Mouse (Mus musculus) limb, embryonic 15.5 days (tissue): ENCODE measurements at regions not wholly inside any gene's neighbourhood (a gene's known extent, or its start where the extent isn't known, plus 50 kb on each side); places are given as distances from the start of the nearest gene placed in this dataset.

Source experiments
- ATAC-seq: fragments of 200-750 bp; cut with Nextera tagmentation; 2 replicates; pipeline ENCODE4 v1.8.0; 2017; ENCODE audit warnings: low read depth, moderate TSS enrichment; ENCODE audit not compliant: insufficient number of reproducible peaks, low FRiP score, low TSS enrichment
- H3K27ac ChIP-seq: fragments of 300-500 bp; sonication (generic); 2 replicates; pipeline ENCODE4 v1.5.1; 2015; ENCODE audit warnings: moderate library complexity, mild to moderate bottlenecking, inconsistent platforms
- H3K27me3 ChIP-seq: fragments of 300-500 bp; sonication (generic); 2 replicates; pipeline ENCODE4 v1.6.1; 2015; ENCODE audit warnings: inconsistent platforms
- H3K36me3 ChIP-seq: fragments of 300-500 bp; sonication (generic); 2 replicates; pipeline ENCODE4 v1.6.1; 2015; ENCODE audit warnings: inconsistent platforms
- H3K4me1 ChIP-seq: fragments of 300-500 bp; sonication (generic); 2 replicates; pipeline ENCODE4 v1.6.1; 2015; ENCODE audit warnings: inconsistent platforms
- H3K4me2 ChIP-seq: fragments of 300-500 bp; sonication (generic); 2 replicates; pipeline ENCODE4 v1.6.1; 2015; ENCODE audit warnings: mild to moderate bottlenecking, inconsistent platforms
- H3K4me3 ChIP-seq: fragments of 300-500 bp; sonication (generic); 2 replicates; pipeline ENCODE4 v1.5.1; 2015; ENCODE audit warnings: mild to moderate bottlenecking, inconsistent platforms
- H3K9ac ChIP-seq: fragments of 300-500 bp; sonication (generic); 2 replicates; pipeline ENCODE4 v1.6.1; 2015; ENCODE audit warnings: inconsistent platforms
- H3K9me3 ChIP-seq: fragments of 300-500 bp; sonication (generic); 2 replicates; pipeline ENCODE4 v1.6.1; 2016; ENCODE audit warnings: inconsistent platforms
- WGBS: fragments of 180-500 bp; shearing (Covaris S2); methylation state at CpG from one replicate; pipeline ENCODE4 v1.1.7; 2015; 5-methylcytosine and 5-hydroxymethylcytosine counted together

DNA sequence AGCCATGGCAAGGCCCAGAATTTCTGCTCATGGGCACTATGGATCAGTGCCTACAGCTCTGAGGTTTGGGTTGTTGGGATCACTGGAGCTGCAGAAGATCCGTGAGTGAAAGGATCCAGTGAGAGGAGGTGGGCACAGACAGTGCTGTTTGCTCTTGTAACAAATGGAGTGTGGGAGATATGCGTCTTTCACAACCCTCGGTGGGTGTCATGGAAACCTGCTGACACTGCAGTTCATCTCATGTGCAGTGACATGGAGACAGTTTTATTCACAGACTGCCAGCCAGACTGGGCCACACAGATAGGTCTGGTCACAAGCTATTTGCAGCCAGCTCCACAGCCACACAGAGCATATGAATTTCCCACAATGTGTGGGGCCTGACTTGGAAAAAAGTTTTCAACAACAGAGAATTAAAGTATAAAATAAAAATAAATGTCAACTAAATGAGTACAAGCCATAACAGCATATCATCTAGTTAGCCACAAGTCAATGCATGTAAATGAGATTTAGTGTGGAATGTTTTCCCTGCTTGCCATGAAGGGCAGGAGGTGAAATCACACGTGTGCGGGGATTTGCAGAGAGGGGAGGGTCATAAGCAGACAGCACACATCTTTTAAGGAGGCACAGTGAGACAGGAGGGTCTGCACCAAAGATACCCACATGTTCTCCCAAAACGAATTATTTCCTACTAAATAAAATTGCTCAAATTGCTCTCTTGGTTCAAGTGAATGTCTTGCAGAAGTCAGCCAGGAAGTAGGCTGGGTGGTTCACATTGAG, 124.8 kb upstream of the Pfn2 start:
- Histone ChIP-seq H3K27me3 (no peaks in the 10 kb centered on the region), H3K9ac (no peak overlapping the region), H3K27ac (no peak overlapping the region), H3K9me3 (no peaks in the 10 kb centered on the region), H3K4me3 (no peak overlapping the region), H3K4me2 (no peak overlapping the region), H3K4me1 (0 out of 2 replicates have a peak, but pooled peaks cover 13% of the 10 kb centered on the region), H3K36me3 (no peaks in the 10 kb centered on the region)
- 42% methylated on average over 6 of the region's 6 CpGs for WGBS
- no peak for ATAC-seq

DNA sequence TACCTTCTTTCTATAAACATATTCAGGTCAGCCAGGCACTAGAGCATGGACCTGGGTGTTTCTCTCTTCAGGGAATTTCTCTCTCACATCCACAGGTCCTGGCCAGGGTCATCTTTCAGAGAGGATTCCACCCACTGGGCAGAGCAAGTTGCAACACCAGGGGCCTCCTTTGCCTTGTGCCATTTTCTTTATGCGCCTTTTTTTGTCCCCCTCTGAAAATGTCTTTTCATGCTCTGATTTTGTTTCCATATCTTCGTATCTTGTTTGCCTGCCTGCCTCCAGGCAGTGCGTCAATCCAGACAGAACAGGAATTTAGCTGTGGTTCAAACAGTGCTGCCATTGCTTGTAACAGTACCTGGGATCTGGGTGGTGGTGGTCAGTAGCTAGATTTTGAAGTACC, 125.7 kb upstream of the Pfn2 start:
- Histone ChIP-seq H3K4me1 (0 out of 2 replicates have a peak, but pooled peaks cover 13% of the 10 kb centered on the region), H3K9me3 (no peaks in the 10 kb centered on the region), H3K4me2 (no peak overlapping the region), H3K4me3 (no peak overlapping the region), H3K36me3 (no peaks in the 10 kb centered on the region), H3K27me3 (no peaks in the 10 kb centered on the region), H3K9ac (no peak overlapping the region), H3K27ac (no peak overlapping the region)
- no peak for ATAC-seq
- WGBS: 63% methylated on average over 3 of the region's 3 CpGs

DNA sequence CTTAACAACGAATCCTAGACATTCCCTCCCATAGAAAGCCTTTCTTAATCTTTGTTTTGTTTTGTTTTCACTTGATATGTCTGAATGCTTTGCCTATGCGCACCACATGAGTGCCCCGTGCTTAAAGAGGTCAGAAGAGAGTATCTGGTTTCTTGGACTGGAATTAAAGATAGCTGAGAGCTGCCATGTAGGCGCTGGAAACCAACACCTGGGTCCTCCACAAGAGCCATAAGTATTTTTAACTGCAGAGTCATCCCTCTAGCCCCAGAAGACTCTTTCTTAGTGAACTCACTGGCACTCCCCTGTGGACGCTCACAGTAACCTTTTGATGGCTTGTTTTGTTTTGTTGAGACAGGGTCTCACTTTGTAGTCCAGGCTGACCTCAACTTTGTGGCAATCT, 127.5 kb upstream of the Pfn2 start:
- Histone ChIP-seq H3K4me1 (0 out of 2 replicates have a peak, but pooled peaks cover 13% of the 10 kb centered on the region), H3K27ac (no peak overlapping the region), H3K4me2 (no peak overlapping the region), H3K4me3 (no peak overlapping the region), H3K27me3 (no peaks in the 10 kb centered on the region), H3K36me3 (no peaks in the 10 kb centered on the region), H3K9me3 (no peaks in the 10 kb centered on the region), H3K9ac (no peak overlapping the region)
- WGBS: 76% methylated on average over 5 of the region's 5 CpGs
- ATAC-seq: no peak

DNA sequence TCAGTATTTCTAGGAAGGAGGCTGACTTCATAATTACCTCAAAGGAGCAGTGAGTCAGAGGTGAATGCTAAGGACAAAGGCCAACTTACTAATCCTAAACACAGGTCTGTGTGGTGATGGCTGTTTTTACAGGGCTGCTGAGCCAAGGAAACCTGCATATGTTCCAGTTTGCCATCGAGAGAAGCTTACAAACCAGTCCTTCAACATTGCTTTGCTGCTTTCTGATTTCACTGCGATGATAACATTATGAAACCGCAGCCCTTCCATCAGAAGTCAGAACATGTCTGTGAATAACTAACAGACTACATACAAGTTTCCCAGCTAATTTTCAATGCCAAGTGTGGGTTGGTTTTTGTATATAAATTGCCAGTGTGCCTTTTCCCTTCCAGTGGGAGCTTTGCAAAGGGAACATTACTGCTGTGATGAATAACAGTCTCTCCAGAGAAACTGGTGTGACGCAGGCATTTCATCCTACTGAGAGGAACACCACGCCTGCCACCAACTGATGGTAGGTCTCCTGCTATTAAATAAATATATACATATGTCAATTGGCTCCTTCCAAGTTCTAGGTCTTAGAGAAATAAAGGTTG, 128.9 kb upstream of the Pfn2 start:
- Histone ChIP-seq H3K4me1 (0 out of 2 replicates have a peak, but pooled peaks cover 13% of the 10 kb centered on the region), H3K36me3 (no peaks in the 10 kb centered on the region), H3K4me3 (no peak overlapping the region), H3K9ac (no peak overlapping the region), H3K27ac (0 out of 2 replicates have a peak overlapping the region, but pooled peaks have one; percentile 4), H3K27me3 (no peaks in the 10 kb centered on the region), H3K4me2 (no peak overlapping the region), H3K9me3 (no peaks in the 10 kb centered on the region)
- no peak for ATAC-seq
- 56% methylated on average over 5 of the region's 5 CpGs for WGBS

DNA sequence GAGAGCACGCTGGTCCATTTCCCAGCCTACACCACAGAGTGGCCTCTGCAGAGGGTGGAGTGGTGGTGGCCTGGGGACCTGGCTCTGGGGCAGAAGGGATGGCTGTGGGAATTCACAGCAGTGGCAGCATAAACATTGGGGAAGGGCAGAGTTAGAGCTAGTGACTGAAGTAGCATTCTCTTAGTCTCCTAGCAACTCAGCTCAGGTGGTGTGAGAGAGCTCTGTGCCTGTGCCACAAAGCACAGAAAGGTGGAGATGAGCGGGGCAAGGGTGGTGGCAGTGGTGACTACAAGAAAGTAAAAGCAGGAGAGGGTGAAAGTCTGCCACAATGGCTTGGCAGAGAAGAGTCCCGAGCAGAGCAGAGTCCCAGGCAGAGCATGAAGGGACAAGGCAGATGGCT, 140.3 kb upstream of the Pfn2 start:
- H3K27ac ChIP-seq: no peak overlapping the region
- H3K9ac ChIP-seq: no peak overlapping the region
- H3K4me2 ChIP-seq: no peak overlapping the region
- no peak for ATAC-seq
- H3K4me1 ChIP-seq: no peaks in the 10 kb centered on the region
- no peaks in the 10 kb centered on the region for H3K9me3 ChIP-seq
- H3K4me3 ChIP-seq: no peak overlapping the region
- H3K36me3 ChIP-seq: no peaks in the 10 kb centered on the region
- no peaks in the 10 kb centered on the region for H3K27me3 ChIP-seq
- WGBS: 79% methylated on average over 3 of the region's 3 CpGs

DNA sequence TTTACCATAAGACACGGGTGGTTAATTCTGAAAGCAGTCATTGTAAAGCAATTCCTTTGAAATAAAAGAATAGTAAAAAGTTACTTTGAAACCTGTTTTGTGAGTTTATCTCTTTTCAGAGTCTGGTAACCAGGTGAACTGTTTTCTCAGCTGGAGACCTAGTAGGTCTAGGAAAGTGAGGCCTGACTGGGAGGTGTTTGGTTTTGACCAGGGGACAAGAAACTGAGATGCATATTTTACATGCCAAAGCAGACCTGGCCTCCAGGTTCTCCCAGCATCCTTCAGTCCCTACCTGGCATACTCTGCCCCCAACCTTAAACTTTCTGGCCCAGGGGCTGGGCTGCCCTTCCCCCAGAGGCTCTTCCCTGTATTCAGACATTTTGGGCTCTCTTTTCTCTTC, 142.9 kb upstream of the Pfn2 start:
- Histone ChIP-seq H3K27ac (no peak overlapping the region), H3K27me3 (no peaks in the 10 kb centered on the region), H3K4me3 (no peak overlapping the region), H3K4me1 (no peaks in the 10 kb centered on the region), H3K9ac (no peak overlapping the region), H3K9me3 (no peaks in the 10 kb centered on the region), H3K4me2 (no peak overlapping the region), H3K36me3 (no peaks in the 10 kb centered on the region)
- ATAC-seq: no peak
- WGBS: 58% methylated on average over 1 of the region's 1 CpGs

DNA sequence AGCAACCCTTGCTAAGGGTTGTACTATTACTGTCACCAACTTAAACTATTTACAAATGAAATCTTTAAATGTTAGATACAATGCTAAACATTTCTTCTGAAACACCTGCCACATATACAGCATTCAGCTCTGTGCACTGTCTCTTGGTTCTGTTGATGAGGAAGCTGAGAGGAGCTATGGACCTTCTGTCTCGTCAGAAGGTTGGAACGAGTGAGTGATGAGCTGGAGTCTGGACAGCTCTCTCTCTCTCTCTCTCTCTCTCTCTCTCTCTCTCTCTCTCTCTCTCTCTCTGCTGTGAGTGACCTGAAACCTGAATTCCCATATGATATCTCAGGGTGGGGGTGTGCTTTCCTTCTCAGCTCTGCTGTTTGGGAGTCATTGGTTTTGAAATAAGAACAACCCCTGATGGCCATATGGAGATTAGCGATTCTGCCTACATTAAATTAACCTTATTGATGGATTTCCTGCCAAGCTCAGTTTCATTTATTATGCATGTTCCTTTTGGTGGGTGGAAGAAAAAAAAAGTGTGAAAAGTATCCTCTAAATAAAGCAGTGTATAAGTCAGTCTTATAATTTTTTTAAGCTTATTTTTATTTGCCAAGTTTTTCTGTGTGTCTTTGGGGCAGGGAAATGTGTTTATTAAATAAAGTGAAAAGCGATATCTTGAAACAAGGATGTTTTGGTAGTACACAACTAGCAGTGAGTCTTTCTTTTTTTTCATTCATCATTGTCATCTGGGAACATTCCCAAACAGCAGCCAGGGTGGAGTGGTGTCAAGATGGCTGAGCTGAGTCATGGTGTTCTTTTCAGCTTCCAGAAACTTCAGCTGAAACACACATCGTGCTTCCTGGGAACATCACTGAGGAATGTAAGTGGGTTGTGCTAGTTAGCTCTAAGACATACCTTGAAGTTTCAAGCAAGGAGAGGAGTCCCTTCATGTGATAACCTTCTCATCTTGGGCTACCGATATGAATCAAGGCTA, 150.5 kb upstream of the Pfn2 start:
- Histone ChIP-seq H3K36me3 (no peaks in the 10 kb centered on the region), H3K4me3 (no peak overlapping the region), H3K9me3 (no peaks in the 10 kb centered on the region), H3K4me1 (peaks cover 5% of the 10 kb centered on the region; the same call in 1 of the 2 replicates), H3K27ac (no peak overlapping the region), H3K27me3 (no peaks in the 10 kb centered on the region), H3K4me2 (no peak overlapping the region), H3K9ac (no peak overlapping the region)
- no peak for ATAC-seq
- WGBS: 73% methylated on average over 6 of the region's 6 CpGs

DNA sequence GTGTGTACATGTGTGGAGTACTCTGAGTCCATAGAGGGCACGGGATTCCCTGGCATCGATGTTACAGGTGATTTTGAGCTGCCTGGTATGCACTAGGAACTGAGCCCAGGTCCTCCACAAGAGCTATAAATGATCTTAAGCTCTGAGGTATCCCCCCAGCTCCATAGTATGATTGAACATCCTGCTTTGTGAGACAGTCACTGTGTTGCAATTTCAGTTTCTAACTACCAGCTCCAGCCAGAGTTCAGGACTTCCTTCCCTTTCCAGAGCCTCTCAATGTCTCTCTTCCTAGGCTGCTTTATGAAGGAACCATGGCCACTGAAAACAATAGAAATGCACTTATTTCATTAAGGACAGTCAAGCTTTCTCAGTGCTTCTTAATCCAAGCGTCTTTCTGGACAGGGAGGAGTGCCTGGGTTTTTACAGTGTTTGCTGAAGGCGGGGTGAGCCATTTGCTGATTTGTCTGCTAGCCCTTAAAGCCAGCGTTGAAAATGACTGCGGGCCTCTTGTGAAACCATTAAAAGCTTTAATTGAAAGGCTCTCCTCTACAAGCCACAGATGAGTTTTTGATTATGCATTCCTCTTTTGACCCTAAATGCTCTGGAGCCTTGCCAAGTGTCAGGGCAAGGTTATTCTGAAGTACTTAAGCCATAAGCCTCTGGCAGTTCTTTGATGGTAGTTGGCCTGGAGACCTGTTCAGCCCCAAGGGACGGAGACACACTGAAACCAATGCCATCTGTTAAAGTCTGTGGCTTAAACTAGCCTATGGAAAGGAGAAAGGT, 155.1 kb upstream of the Pfn2 start:
- Histone ChIP-seq H3K27ac (no peak overlapping the region), H3K4me1 (peaks cover 5% of the 10 kb centered on the region; the same call in 1 of the 2 replicates), H3K9me3 (no peaks in the 10 kb centered on the region), H3K4me2 (no peak overlapping the region), H3K27me3 (no peaks in the 10 kb centered on the region), H3K4me3 (no peak overlapping the region), H3K36me3 (no peaks in the 10 kb centered on the region), H3K9ac (no peak overlapping the region)
- WGBS: 28% methylated on average over 7 of the region's 7 CpGs
- no peak for ATAC-seq

DNA sequence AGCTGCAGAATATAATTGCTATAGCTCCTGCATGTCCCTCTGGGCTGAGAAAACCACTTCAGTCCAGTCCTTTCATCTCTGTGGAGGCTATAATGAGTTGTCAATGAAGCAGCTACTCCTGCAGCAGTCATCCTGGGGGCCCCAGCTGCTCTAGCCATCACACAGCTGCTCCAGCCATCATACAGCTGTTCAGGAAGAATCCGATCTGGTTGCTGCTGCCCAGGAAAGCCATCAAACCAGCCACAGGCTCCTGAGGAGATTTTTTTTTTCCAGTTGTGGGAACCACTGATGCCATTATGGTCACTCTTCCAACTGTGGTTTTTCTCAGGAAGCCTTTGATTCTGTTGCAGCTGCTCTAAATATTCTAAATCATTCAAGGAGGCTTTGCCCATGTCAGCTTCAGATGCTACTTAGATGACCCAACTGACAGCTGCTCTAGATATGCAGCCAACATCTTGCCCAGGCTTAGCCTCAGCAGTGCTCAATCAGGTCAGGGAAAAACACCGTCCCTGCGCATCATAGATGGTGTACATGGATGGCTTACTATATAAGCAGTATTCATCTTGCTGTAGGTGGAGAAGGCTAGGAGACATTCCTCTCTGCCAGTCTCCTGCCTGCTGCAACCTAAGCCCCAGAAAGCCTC, 177.0 kb upstream of the Pfn2 start:
- no peak for ATAC-seq
- H3K4me1 ChIP-seq: no peaks in the 10 kb centered on the region
- H3K36me3 ChIP-seq: no peaks in the 10 kb centered on the region
- H3K4me2 ChIP-seq: no peak overlapping the region
- H3K27me3 ChIP-seq: no peaks in the 10 kb centered on the region
- H3K4me3 ChIP-seq: no peak overlapping the region
- no peaks in the 10 kb centered on the region for H3K9me3 ChIP-seq
- WGBS: 55% methylated on average over 3 of the region's 3 CpGs
- H3K9ac ChIP-seq: no peak overlapping the region
- H3K27ac ChIP-seq: no peak overlapping the region

DNA sequence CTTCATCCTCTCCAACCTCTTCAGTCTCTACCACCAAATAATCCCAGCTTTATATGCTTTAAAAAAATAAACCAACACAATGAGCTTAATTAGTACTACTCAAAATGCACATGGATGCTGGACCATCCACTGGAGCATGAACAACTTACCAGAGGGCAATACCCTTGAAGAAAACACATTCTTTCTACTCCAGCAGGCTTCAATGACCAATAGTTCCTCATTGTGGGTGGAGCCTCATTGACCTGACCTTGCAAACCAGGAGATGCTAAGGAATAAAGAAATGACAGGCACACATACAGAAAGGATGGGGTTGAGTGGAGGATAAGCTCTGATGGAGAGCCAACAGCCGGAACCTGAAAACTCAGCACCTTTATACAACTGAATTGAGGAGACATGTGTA, 201.7 kb upstream of the Pfn2 start:
- Histone ChIP-seq H3K4me1 (no peaks in the 10 kb centered on the region), H3K27ac (no peak overlapping the region), H3K4me3 (no peak overlapping the region), H3K9ac (no peak overlapping the region), H3K36me3 (no peaks in the 10 kb centered on the region), H3K4me2 (no peak overlapping the region), H3K27me3 (no peaks in the 10 kb centered on the region), H3K9me3 (no peaks in the 10 kb centered on the region)
- WGBS: 97% methylated on average over 1 of the region's 1 CpGs
- ATAC-seq: no peak

DNA sequence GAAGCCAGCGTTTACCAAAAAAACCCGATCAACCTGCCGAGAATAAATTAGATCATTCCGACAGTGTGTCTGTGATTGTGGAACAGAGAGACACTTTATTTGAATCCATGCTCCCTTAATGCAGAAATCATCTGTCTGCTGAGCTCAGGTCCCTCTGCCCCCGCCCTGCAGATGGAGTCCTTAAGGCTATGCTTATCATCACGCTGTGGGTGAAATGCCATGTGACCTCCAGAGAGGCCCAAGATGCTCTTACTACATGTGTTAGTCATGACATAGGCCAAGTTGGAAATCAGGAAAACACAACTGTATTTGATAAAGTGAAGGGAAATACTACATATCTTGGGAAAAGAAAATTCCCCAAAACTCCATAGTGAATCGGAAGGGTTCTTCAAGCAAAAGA, 206.8 kb upstream of the Pfn2 start:
- H3K4me1 ChIP-seq: no peaks in the 10 kb centered on the region
- WGBS: 72% methylated on average over 7 of the region's 7 CpGs
- no peaks in the 10 kb centered on the region for H3K27me3 ChIP-seq
- H3K9me3 ChIP-seq: no peaks in the 10 kb centered on the region
- H3K4me3 ChIP-seq: no peak overlapping the region
- H3K9ac ChIP-seq: no peak overlapping the region
- H3K4me2 ChIP-seq: no peak overlapping the region
- no peak for ATAC-seq
- H3K27ac ChIP-seq: no peak overlapping the region
- no peaks in the 10 kb centered on the region for H3K36me3 ChIP-seq
